In the genomic region with DNA sequence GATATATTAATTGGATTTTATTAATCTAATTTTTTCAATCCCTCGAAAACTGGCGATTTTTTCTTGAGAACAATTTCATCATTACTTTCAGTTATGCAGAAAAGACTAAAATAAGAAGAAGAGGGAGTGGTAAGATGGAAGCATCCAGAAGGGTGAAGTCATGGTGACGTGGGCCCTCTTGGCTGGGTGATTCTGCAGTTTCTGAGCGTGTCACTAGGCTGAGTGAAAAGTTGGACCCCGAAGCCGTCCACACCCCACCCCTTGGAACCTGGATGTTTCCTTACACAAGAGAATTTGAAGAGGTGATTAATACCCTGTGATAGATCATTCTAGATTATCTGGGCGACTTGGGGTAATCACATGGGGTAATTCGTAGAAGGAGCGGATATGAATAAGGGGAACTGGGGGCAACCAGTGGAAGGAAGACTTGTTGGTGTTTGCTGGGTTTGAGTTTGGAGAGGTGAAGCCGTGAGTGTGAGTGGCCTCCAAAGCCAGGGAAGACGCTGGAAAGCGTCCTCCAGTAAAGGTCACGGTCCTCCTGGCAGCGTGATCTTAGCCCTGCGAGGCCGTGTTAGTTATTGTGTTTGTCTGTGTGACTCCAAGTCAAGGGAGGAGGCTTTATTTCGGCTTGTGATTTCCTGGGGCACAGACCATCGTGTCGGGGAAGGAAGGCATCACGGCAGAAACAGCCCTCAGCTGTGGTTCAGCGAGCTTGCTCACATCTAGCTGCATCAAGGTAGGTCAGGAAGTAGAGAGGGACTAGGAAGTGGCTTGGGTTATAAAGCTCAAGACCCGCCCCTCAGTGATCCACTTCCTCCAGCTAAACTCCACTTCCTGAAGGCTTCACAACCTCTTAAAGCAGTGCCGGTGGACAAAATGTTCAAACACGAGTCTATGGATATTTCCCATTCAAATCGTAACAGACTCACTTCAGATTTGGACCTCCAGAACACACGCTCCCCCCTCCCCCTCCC, we compare ENCODE assay signal across 9 mouse cellular contexts.
DNase-seq lines count a peak whose midpoint lies in the region.
"Had no signal": no experiment of that assay in that cellular context is flagged by ENCODE, and none has a peak within 500 bp of the region (broad histone marks: within the 10 kb centered on the region; RNA-seq: fewer than 3 reads in every experiment).

No protein-coding gene starts in this region.

- peaks cover 15% of the 10 kb centered on the region for H3K27me3 ChIP-seq in megakaryocyte, embryonic 14.5 days (replicated peaks)

- intact Hi-C loops in left cerebral cortex, postnatal 10 days (cut with DNase I) = no loop called here

- H3K4me1 ChIP-seq in megakaryocyte, embryonic 14.5 days = peaks cover 67% of the 10 kb centered on the region

- peaks cover 5% of the 10 kb centered on the region for H3K36me3 ChIP-seq in megakaryocyte, embryonic 14.5 days (replicated peaks; ENCODE audit: low read length)

- peaks cover 5% of the 10 kb centered on the region; the same call in 1 of the 2 replicates for H3K9me3 ChIP-seq in megakaryocyte, embryonic 14.5 days

- DNase-seq in kidney, adult 9 months = peak; percentile 28
- no peak for DNase-seq in kidney, postnatal 10 days
- DNase-seq in adrenal gland, postnatal 14 days = peak; percentile 52
- DNase-seq in thymus, postnatal 4 days = peak; percentile 39
- no peak for DNase-seq in MN1 (ENCODE audit: low spot score)
- DNase-seq in cerebellum, postnatal 25 days = no peak
- no peak for DNase-seq in left cerebral cortex, postnatal 10 days (ENCODE audit: extremely low spot score in 1 of 2, low spot score in 2 of 2)
- DNase-seq: cerebellum, adult 11-12 months had no signal

- peak overlapping the region; percentile 78 for H3K4me3 ChIP-seq in megakaryocyte, embryonic 14.5 days (replicated peaks)

Comparison
In these comparisons a context has a peak if more than half of its experiments do, and no peak if none do; other contexts are left out.
1. DNase-seq: peak in kidney, adult 9 months (single experiment), adrenal gland, postnatal 14 days (single experiment) and thymus, postnatal 4 days (single experiment); none in kidney, postnatal 10 days (single experiment), MN1 (single experiment), cerebellum, postnatal 25 days (0 of 2) and left cerebral cortex, postnatal 10 days (0 of 2).